Mouse (Mus musculus) mesoderm, embryonic 11.5 days (tissue): ENCODE data around the gene Fyn.

Source experiments
- DNase-seq: peaks from one replicate; pipeline ENCODE4 v3.0.0-alpha.2; 2012; ENCODE audit warnings: low read depth, low spot score

The Fyn gene

DNA sequence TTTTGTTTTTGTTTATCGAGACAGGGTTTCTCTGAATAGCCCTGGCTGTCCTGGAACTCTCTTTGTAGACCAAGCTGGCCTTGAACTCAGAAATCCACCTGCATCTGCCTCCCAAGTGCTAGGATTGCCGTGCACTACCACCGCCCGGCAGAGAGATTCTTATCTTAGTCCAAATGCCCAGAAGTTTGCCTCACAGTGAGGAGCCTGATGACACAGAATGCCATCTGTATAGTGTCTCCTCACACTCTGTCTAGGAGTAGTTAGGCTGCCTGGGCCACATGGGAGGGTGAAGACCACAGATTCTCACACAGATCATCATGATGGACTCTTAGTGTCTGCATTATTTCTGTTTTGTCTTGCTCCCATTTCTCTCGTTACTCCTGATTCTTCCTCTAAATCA lies 140.1 kb downstream of the Fyn start:
- DNase-seq = no peak

DNA sequence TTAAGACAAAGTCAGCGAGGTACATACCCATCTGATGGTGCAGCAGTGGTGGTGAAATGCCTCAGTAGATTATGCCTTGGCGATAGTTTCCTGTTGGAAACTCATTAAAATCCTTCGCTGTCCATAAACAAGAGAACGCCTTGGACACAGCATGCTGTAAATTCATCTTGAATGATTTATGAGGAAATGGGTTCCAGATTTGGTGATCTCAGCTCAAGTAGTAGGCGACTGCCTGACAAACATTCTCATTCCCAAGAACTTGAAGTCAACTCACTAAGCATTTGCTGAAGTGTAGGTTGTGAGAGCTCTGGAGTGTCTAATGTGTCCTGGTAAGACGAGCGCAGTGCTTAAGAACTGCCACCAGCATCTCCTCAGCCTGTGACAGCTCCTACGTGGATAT lies 141.3 kb downstream of the Fyn start:
- DNase-seq = no peak

DNA sequence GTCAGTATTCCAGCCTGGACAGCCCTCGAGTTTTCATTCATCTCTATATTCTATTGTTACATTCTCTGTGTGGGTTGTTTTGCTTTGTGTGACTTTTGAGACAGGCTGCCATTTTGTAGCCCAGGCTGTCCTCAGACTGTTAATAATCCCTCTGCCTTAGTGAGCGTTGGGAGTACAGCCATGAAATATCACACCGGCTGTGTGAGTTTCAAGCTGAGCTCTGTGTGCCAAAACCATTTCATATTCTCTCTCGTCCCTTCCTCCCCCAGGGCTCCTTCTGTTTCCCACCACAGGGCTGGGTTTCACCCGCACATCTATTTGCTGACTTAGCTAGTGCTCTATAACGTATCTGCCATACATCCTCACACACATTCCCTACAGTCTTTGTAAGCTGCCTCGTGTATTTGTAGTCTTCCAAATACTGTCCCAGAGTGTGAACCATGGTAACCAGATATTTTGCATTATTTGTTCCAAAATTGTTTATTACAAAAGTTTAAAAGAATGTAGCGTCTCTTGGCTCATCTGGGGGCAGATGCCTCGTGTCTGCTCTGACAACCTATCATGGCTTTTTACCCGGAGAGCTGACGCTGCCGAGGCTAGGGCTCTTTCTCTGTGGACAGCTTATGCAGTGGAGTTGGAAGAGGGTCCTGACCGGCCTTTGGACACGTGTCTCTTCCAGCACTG lies 144.1 kb downstream of the Fyn start:
- DNase-seq = no peak

DNA sequence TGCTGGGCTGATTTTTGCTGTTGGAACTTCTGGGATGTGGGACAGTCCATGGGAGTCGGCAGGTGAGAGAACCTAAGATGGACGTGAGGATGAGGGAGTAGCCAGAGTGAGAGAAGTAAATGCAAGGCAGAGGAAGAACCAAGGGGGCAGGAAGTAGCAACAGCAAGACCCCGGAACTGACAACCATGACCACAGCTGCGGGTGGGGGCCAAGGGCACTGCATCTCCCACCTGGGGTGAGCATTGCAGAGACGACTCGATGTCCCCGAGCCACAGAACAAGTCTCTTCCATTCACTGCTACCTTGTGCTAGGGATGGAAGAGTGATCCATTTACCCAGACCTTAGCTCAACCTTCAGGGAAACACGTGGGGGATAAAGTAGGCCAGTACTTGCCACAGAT lies 146.3 kb downstream of the Fyn start:
- no peak for DNase-seq

DNA sequence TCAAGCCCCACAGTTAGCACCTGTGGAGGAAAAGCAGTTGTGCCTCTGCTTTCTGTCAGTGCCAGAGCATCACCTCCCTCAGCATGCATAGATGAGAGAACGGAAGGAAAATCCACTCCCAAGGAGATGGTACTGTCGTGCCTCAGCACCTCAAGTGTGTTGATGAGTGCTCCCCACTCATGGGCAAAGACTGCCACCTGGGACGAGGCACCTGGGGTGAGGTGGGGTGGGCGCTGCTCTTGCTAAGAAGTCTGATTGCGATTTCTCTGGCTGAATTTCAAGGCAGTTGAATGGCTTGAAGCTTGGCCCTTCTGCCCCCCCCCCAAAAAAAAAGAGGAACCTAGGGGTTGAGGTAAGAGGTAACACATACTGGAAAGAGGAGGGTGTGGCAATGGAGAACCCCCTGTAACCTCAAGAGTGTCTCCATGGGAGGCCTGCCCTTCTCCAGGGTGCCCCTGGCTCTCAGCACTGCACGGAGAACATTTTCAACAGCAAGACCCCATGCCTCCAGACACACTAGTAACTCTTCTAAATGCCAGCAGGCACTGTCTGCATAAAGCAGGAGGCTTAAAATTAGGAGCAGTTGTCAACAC lies 148.0 kb downstream of the Fyn start:
- no peak for DNase-seq

DNA sequence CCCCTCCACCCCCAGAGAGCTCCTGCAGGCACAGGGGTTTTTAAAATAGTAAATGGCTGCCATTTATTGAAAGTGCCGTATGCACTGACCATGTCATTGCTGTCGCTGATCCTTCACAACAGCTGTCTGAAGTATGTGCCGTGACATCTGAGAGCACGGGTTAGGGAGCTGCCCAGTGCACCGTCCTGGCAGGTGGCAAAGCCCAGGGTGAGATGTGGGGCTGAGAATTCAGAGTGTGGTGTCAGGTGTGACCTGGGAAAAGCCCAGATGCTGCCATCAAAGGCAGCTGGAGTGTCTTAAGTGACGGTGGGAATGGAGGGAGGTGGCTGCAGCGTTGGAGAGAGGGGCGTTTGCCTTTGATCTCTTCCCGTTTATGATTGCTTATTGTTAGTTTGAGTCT lies 148.7 kb downstream of the Fyn start:
- peak; percentile 48 for DNase-seq

DNA sequence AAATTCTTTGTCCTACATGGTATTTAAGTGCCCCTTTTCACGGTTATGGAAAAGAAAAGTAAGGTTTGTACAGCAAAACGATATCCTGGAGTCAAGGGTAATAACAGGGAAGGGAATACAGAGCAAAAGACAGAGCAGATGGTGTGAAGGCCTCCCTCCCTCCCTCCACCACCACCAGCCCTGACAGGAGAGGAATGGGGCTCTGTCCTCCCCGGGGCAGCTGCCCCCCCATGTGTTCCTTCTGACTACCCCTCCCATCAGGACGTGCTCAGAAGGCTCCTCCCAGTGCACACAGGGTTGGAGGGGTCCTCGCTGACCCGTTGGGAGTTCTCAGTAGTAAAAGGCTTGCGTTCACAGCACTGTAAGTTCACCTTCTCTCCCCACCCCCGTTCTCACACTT lies 149.6 kb downstream of the Fyn start:
- no peak for DNase-seq

DNA sequence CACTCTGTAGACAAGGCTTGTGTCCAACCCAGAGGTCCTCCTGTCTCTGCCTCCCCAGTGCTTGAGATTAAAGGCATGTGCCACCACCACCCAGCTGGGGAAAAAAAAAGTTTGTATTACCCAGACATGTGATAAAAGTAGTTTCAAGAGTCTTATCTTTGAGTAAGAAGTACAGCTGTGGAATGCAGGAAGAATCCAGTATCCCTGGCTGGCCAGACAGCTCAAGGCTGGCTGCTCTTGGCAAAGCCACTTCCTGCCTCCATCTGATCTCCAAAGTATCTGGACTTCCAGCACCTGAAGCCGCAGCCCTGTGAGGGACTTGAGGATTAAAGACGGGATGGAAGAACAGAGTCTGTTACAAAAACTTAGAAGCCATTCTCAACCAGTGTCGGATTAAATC lies 150.2 kb downstream of the Fyn start:
- no peak for DNase-seq

DNA sequence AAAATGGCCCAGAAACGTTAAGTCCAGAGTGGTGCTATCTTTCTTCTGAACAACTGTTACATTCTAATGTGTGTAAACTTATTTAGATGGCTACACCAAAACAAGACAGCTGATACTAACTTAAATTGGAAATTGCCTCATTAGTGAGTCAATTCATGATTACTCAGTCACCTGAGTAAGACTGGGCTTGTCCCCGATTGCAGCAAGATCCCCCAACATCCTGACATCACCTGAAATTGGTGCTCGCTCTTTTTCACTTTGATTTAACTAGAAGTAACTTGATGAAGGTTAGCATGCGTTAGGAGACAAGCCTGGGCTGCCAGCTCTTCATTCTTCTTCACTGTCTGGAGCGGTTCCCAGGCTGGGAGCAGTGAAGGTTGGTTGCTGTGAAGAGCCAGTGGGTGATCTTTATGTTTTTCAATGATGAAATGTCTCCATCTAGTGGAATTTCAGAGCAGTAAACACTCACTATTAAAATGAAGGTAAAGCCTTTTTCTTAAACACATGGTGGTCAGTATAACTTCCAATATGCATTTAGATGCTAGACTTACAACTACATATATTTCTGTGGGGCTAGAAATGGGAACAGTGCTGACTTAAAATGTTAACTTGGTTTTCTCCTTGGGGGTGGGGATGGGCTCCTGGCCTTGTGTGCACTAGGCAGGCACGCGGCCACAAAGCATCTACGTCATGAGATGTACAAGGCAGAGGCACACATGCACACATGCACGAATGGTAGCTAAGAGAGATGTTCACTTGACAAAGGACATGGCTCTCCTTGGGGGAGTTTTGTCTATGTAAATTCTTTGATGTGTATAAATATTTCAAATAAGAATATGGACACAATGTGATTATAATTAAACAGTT lies 151.7 kb downstream of the Fyn start:
- peak; percentile 73 for DNase-seq

DNA sequence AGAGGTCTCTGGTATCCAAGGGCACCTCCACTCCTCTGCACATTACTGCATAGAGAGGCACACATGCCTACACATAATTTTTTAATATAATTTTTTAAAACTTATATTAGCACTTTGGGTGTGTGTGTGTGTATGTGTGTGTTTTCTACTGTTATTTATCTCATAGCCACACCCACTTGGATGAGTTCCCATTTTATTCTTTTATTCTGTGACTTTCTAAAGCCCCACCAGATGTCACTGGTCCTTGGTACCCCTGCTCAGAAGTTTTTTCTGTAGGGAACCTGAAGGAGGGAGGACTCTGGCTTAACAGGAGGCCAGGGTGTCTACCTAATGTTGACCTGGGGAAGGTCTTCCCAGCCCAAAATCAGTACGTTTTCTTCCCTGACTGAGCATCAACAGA lies 152.7 kb downstream of the Fyn start:
- no peak for DNase-seq

DNA sequence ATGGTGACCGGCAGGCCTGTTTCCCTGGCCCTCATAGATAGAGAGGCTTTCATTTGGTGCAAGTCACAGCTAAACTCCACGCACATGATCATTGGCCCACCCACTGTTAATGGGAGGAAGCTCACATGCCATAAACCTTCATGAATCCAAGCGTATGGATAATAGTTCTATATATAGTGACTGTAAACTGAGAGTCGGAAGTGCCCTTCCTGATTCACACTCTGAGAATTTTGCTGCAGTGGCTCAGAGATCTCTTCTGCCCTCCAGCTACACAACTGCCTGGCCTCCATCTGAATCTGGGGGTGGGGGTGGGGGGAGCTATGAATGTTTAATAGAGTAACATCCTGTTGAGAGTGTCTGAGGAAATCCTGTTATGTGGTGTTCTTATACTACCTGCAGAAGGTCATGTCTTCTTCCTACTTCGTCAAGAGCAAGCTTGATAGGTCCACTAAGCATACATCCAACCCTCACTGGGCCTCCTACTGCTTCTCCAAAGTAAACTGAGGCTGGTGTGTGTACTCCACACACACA lies 153.3 kb downstream of the Fyn start:
- no peak for DNase-seq

DNA sequence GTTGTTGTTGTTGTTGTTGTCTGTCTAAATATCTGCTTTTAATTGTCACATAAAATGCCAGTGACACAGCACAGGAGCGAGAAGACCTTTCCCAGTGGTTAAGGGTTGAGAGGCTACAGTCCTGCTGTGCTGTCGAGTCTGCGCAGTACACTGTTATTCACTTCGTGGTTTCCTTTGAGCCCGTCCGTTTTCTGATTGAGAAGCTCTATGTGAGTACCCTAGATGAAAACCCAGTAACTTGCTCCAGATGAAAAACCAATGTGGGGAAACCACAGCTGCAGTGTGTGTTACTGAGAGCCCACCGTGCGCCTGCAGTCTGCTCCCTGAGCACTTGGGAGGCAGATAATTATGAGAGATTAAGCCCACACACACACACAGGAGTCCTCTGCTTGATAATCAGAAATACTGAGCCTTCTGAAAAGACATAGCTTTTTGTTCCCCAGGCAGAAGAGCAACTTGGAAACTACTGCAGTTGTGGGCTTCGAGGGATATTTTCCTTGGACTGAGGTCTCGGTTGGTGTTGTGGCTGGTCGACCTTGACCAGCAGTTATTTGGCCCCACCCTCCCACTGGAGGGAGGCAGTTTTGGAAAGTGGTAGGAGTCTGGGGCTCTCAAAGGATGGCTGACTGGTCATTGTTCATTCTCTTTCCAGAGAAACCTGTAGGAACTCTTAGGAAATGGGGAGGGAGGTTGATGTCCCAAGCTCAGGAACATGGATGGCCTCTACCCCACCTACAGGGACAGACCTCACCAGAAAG lies 154.4 kb downstream of the Fyn start:
- DNase-seq = no peak

DNA sequence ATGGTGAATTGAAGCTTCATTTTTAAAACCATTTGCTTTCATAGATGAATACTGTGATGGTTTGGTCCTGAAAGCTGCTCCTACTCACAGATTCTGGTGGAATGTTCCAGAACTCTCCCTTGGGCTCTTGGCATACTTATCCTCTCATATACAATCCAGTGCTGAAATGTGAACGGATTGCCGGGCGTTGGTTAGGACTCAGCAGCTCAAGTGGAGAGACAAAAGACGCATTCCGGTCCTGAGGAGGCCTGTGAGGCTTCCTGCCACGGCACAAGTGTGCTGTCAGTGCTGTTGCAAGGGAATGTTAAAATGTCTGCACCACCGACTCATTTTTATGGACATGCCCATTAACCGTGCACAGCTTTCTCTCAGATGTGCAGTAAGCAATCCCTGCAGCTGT lies 155.7 kb downstream of the Fyn start:
- no peak for DNase-seq

DNA sequence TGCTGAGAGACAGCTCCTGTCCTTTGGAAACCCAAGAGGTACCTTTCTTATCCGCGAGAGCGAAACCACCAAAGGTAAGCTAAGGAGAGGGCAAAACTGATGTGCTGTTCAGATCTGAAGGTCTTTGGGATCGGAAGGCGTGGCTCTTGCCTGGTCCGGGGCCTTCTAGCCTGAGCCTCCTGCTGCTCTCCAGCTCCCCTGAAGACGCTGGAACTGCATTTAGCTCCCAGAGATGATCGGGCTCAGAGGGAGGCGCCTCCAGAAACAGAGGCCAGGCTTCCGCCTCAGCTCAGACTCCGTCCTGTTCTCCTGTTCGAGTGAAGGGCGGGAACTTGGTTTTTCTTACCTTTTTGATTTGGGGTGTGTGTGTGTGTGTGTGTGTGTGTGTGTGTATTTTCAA lies 156.8 kb downstream of the Fyn start:
- no peak for DNase-seq

DNA sequence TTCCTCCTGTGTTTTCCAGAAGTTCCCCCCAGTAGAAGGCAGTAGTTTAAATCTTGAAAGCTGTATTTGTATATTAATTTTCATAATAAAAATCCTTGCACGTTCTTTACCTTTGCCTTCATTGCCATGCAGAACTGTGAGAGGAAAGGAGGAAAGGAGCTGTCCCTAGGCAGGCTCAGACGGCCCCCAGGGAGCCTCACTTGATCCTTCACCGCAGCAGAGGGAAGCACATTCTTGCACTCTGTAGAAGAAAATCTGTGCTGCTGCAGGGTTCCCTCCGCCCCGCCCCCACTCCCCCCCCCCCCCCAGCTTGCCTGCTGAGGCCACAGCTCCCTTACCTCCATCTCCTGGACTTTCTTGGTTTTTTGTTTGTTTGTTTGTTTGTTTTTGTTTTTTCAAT lies 158.5 kb downstream of the Fyn start:
- no peak for DNase-seq

DNA sequence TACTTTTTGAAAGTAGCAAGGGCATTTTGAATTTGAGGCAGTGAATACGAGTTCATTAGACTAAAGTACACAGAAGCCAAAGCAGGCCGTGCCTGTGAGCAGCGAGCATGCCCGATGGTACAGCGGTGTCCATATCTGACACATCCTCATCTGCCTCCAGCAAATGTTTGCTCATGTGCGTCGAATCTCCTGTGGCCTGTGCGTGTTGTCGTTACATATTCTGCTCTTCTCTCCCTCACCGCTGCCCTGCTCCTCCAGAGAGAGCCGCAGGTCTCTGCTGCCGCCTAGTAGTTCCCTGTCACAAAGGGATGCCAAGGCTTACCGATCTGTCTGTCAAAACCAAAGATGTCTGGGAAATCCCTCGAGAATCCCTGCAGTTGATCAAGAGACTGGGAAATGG lies 160.5 kb downstream of the Fyn start:
- DNase-seq = no peak

DNA sequence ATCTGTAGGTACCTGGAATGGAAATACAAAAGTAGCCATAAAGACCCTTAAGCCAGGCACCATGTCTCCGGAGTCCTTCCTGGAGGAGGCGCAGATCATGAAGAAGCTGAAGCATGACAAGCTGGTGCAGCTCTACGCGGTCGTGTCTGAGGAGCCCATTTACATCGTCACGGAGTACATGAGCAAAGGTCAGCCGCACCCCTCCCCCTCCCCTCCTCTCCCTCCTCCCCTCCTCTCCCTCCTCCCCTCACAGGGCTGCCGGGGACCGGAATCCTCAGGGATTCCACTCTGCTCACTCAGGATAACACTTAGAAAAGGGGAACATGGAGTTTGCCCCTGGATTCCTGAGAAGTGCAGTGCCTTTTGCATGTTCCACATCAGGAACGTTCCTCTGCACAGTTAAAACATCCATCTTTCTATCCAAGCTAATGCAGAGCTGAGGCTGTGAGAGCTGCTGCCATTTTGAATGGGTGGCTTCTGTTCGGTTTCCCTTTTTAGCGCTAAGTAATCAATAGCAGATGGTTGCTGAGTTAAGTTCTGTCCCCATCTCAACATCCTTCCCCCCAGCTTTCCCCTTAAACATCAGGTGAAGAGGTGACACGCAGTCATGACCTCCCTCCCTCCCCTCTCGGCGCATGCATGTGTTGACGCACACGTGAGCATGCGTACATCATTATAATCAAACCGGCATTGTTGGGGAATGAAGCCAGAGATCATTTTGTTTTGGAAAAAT lies 163.5 kb downstream of the Fyn start:
- no peak for DNase-seq

DNA sequence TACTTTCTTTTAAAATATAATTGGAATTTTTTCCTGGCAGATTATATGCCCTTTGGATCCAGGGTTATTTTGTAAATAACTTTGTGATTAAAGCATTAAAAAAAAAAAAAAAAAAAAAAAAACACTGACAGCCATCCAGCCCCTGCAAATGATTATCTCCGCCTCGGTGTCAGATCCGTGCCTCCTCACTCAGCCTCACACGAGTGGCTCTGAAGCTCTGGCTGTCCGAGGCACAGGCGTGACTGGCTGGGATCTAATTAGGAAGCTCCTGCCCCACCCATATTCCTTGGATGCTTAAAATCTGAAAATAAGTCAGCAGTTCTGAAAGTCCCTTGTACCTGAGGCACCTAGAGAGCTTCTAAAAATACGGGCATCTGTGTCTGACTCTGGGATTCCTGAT lies 164.2 kb downstream of the Fyn start:
- no peak for DNase-seq

DNA sequence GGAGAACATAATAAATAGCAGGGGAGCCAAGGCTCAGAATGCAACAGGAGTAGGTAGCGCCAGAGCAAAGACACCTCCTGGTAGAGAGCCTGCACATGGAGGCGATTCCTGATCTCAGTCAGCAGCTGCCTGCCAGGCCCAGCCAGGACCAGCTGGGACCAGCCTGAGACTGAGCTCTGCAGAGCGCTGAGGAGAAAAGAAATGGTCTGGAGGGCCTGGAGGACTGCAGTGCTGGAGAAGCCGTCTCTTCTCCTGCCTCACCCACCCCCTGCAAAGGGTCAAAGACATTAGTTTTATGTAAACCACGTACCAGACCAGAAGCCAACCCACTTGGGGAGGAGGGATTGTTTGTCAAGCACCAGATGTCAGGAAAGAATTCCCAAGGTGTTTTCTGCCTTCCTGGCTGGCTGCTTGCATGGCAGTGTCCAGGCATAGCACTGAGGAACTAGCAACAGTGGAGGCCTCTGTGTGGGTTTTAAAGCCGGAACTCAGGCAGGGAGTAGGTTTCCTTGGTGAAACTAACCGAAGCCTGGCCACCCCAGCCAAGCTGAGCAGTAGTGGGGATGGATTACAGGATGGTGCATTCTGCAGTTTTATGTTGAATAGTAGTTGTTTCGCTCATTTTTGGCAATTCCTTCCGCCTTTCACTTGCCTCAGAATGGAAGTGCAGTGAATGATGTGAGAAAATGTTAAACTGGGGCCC lies 165.8 kb downstream of the Fyn start:
- peak; percentile 77 for DNase-seq

DNA sequence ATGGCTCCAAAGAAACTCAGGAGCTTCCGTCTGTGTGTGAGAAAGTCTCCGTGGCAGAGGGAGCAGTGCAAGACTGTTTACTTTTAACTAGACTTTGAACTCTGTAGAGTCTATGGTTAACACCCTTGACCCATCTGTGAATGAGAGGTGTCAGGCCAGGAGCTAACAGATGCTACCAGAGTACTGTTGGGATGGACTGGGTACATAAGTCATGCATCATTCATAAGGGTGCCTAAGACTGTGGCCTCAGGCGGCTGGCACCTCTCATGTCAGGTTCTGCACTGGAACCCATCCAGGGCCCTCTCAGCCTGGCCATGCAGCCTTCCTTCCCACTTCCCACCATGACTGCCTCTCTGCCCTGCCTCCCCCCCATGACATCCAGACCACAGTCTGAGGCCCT lies 166.7 kb downstream of the Fyn start:
- DNase-seq = no peak

DNA sequence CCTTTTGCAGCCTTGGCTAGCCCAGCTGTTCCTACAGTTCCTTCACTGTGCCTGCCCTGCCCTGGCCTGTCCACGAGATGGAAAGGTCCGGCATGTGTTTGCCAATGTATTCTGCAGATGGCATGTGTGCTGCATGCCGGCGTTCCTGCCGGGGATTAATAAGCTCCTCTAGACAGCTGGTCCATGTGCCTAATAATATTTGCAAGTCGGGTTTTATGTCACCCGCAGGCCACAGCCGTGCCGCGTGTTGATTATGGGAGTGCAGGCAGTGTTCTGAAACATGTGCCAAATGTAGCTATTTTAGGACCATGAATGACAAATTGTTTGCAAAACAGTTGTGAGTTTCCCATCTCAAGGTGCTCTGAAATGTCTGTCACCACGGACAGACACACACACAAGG lies 167.6 kb downstream of the Fyn start:
- DNase-seq = no peak
